Mouse (Mus musculus) T-helper 2 cell (primary cell): ENCODE results near the gene Il17c.

Source experiments
- in situ Hi-C: fragments of 300-600 bp; cut with MboI, MseI; formaldehyde crosslinking; loops from one replicate; pipeline ENCODE4 v1.15.1; 2025; ENCODE audit warnings: high pct_unique_total_duplicates

The Il17c gene

GRCm38 (mm10) chr8:122430646-122431045 is 8.8 kb downstream of the Il17c start:
- in situ Hi-C loops: no loop called here

- in situ Hi-C loops: no loop called here
Measured at GRCm38 (mm10) chr8:122431694-122432442, 10.0 kb downstream of the Il17c start.

GRCm38 (mm10) chr8:122432443-122433268 is 10.8 kb downstream of the Il17c start, which contains the start of gene Cyba:
TSS of gene Cyba (minus strand) at chr8:122432930.
- in situ Hi-C loops: no loop called here

- in situ Hi-C loops: no loop called here
Measured at GRCm38 (mm10) chr8:122433269-122433905, 11.6 kb downstream of the Il17c start.

- in situ Hi-C loops: loop anchor here (5.0 kb wide), 1 partner anchor 37 kb away; no protein-coding TSS in a partner anchor
Measured at GRCm38 (mm10) chr8:122435375-122435774, 13.6 kb downstream of the Il17c start.

GRCm38 (mm10) chr8:122436146-122436545 is 14.3 kb downstream of the Il17c start:
- in situ Hi-C loops: loop anchor here (5.0 kb wide), 1 partner anchor 36 kb away; no protein-coding TSS in a partner anchor

GRCm38 (mm10) chr8:122436586-122437125 is 14.8 kb downstream of the Il17c start:
- in situ Hi-C loops: loop anchor here (5.0 kb wide), 1 partner anchor 36 kb away; no protein-coding TSS in a partner anchor

GRCm38 (mm10) chr8:122437708-122438331 is 16.0 kb downstream of the Il17c start:
- in situ Hi-C loops: loop anchor here (5.0 kb wide), 1 partner anchor 34 kb away; no protein-coding TSS in a partner anchor

GRCm38 (mm10) chr8:122439336-122439735 is 17.5 kb downstream of the Il17c start:
- in situ Hi-C loops: loop anchor here (5.0 kb wide), 1 partner anchor 33 kb away; no protein-coding TSS in a partner anchor

- in situ Hi-C loops: no loop called here
Measured at GRCm38 (mm10) chr8:122441326-122441725, 19.5 kb downstream of the Il17c start.

- in situ Hi-C loops: no loop called here
Measured at GRCm38 (mm10) chr8:122442356-122442755, 20.5 kb downstream of the Il17c start.

- in situ Hi-C loops: no loop called here
Measured at GRCm38 (mm10) chr8:122442781-122443180, 21.0 kb downstream of the Il17c start.

GRCm38 (mm10) chr8:122443262-122444006 is 21.6 kb downstream of the Il17c start, which contains the start of gene Mvd:
TSS of gene Mvd (minus strand) at chr8:122443422.
- in situ Hi-C loops: no loop called here

GRCm38 (mm10) chr8:122444058-122444748 is 22.4 kb downstream of the Il17c start:
- in situ Hi-C loops: no loop called here

- in situ Hi-C loops: no loop called here
Measured at GRCm38 (mm10) chr8:122445203-122445602, 23.4 kb downstream of the Il17c start.

GRCm38 (mm10) chr8:122451161-122451703 is 29.4 kb downstream of the Il17c start:
- in situ Hi-C loops: no loop called here

- in situ Hi-C loops: no loop called here
Measured at GRCm38 (mm10) chr8:122452154-122452553, 30.3 kb downstream of the Il17c start.

GRCm38 (mm10) chr8:122454409-122454808 is 32.6 kb downstream of the Il17c start:
- in situ Hi-C loops: no loop called here

- in situ Hi-C loops: no loop called here
Measured at GRCm38 (mm10) chr8:122457171-122457570, 35.4 kb downstream of the Il17c start.
